Comparison of ENCODE assay signal across 9 mouse cellular contexts in the genomic region with DNA sequence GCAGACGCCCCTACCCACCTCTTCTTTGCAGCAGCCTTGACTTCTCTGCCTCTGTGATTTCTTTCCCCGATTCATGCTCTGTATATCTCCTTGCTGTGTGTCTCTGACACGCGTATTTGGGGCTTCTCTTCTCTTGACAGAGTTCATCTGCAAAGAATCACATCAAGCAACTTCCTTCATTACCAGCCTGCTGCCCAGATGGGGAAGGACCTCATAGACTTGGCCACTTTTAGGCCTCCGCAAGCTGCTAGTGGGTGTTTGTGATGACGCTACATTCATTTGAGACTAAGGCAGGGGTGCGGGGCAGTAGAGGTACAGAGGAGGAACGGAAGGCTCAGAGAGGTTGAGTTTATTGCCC. TPM values are rescaled to one million over a fixed set of nuclear protein-coding genes. Genes with fewer than 3 reads are reported as not detected.
DNase-seq lines count a peak whose midpoint lies in the region; ATAC-seq and TF ChIP-seq lines count a peak whose summit lies in the region.
"Had no signal": no experiment of that assay in that cellular context is flagged by ENCODE, and none has a peak within 500 bp of the region (broad histone marks: within the 10 kb centered on the region; RNA-seq: fewer than 3 reads in every experiment).

No protein-coding gene starts in this region.

- intact Hi-C loops in left cerebral cortex, adult 2 months (cut with DNase I), result no loop called here

- H3K27me3 ChIP-seq in spleen, adult 2 months (ENCODE audit: control insufficient read depth, insufficient read depth, low read length), result no peaks in the 10 kb centered on the region
- no peaks in the 10 kb centered on the region for H3K27me3 ChIP-seq in midbrain, embryonic 16.5 days (ENCODE audit: control insufficient read depth, insufficient read depth, low read depth, low read length)

- H3K4me2 ChIP-seq in midbrain, embryonic 16.5 days (ENCODE audit: low read length), result peak overlapping the region; percentile 86

- ATAC-seq in midbrain, embryonic 16.5 days, result peak; percentile 22; the same call in 1 of the 2 replicates
- ATAC-seq in granulocyte monocyte progenitor cell, adult 5-6 weeks (replicated peaks; ENCODE audit: poor library complexity, severe bottlenecking), result no peak

- TF ChIP-seq CTCF in spleen, adult 2 months (IDR thresholded peaks at IDR 0.05; ENCODE audit: extremely low read depth, insufficient read depth, insufficient read length, insufficient replicate concordance), result no peak
- no peak for TF ChIP-seq CTCF in left cerebral cortex, adult 2 months (IDR thresholded peaks at IDR 0.05)

- peaks cover 6% of the 10 kb centered on the region; the same call in 1 of the 2 replicates for H3K4me1 ChIP-seq in spleen, adult 2 months (ENCODE audit: control insufficient read depth, insufficient read depth, insufficient read length)
- H3K4me1 ChIP-seq in midbrain, embryonic 16.5 days (ENCODE audit: control insufficient read depth, insufficient read depth, low read length), result peaks cover 7% of the 10 kb centered on the region

- no peak for TF ChIP-seq POLR2A in spleen, adult 2 months (IDR thresholded peaks at IDR 0.05; ENCODE audit: low read depth, low read length)

- peak; percentile 12 for DNase-seq in cerebellum, adult 11-12 months
- DNase-seq in cerebellum, postnatal 4 days (ENCODE audit: low spot score in 2 of 2), result no peak
- no peak for DNase-seq in spleen, adult 2 months (ENCODE audit: low read depth in 1 of 2, low spot score in 2 of 2)
- DNase-seq in spleen, postnatal 14 days (ENCODE audit: low spot score in 2 of 2), result no peak
- peak; percentile 30 to 46 for DNase-seq in frontal cortex, postnatal 36 days (ENCODE audit: low spot score in 2 of 2)
- peak; percentile 25 to 31 for DNase-seq in left cerebral cortex, adult 2 months (ENCODE audit: extremely low spot score in 1 of 2, low spot score in 2 of 2)

- 37% methylated on average over 8 of the region's 8 CpGs for WGBS in spleen, adult 2 months
- whole genome bisulfite sequencing in midbrain, embryonic 16.5 days, result 25% methylated on average over 8 of the region's 8 CpGs

- H3K9me3 ChIP-seq in midbrain, embryonic 16.5 days (replicated peaks; ENCODE audit: control insufficient read depth, low read length, poor library complexity, severe bottlenecking), result no peaks in the 10 kb centered on the region

- H3K27ac ChIP-seq in spleen, adult 2 months (ENCODE audit: insufficient read depth, low read length), result peak overlapping the region; percentile 54; the same call in 1 of the 2 replicates
- peak overlapping the region; percentile 77 for H3K27ac ChIP-seq in left cerebral cortex, adult 2 months
- H3K27ac ChIP-seq in midbrain, embryonic 16.5 days (ENCODE audit: low read length), result peak overlapping the region; percentile 83

- H3K4me3 ChIP-seq in spleen, adult 2 months (ENCODE audit: extremely low read depth, insufficient read depth, insufficient read length), result peak overlapping the region; percentile 70
- peak overlapping the region; percentile 56 for H3K4me3 ChIP-seq in left cerebral cortex, adult 2 months
- peak overlapping the region; percentile 66 for H3K4me3 ChIP-seq in midbrain, embryonic 16.5 days (ENCODE audit: low read depth, low read length)

- H3K9ac ChIP-seq in midbrain, embryonic 16.5 days (ENCODE audit: low read depth, low read length), result peak overlapping the region; percentile 62

- H3K36me3 ChIP-seq in spleen, adult 2 months (ENCODE audit: control insufficient read depth, insufficient read depth, low read length), result peaks cover 9% of the 10 kb centered on the region
- H3K36me3 ChIP-seq in midbrain, embryonic 16.5 days (ENCODE audit: control insufficient read depth, insufficient read depth, low read length), result no peaks in the 10 kb centered on the region

RNA-seq across cellular contexts. Expression of a gene that starts 0.6 kb away (rescaled TPM):
- polyA plus RNA-seq in spleen, adult 2 months (2012; rRNA removed), result 12.6 and 13.3 TPM in 2 replicates
- 1 to 10 TPM; 4.0 to 5.8 TPM for total RNA-seq in left cerebral cortex, adult 2 months (2021)
- polyA plus RNA-seq in midbrain, embryonic 16.5 days (2015; fragmentation: Nextera tagmentation; extraction: Ambion mirVana), result 11.0 and 13.2 TPM in 2 replicates
- 12.5 and 28.4 TPM in 2 replicates for total RNA-seq in granulocyte monocyte progenitor cell, adult 5-6 weeks (2014; fragmentation: Nextera tagmentation)
- total RNA-seq in granulocyte monocyte progenitor cell, adult 5-6 weeks (2017), result 3.7 and 10.9 TPM in 2 replicates

RNA-seq across cellular contexts. Expression of a gene that starts 21.8 kb away (rescaled TPM):
- 2.5 and 12.7 TPM in 2 replicates for polyA plus RNA-seq in spleen, adult 2 months (2012; rRNA removed)
- total RNA-seq in left cerebral cortex, adult 2 months (2021), result under 1 TPM; 0.11 to 0.19 TPM
- polyA plus RNA-seq in midbrain, embryonic 16.5 days (2015; fragmentation: Nextera tagmentation; extraction: Ambion mirVana), result 0.34 and 0.57 TPM in 2 replicates
- 0.82 TPM in 1 of 2 replicates, not detected in the other for total RNA-seq in granulocyte monocyte progenitor cell, adult 5-6 weeks (2014; fragmentation: Nextera tagmentation)
- total RNA-seq in granulocyte monocyte progenitor cell, adult 5-6 weeks (2017), result 4.4 and 4.7 TPM in 2 replicates
- total RNA-seq: heart, adult 18-20 months had no signal

RNA-seq across cellular contexts. Expression of a gene that starts 25.5 kb away (rescaled TPM):
- polyA plus RNA-seq in spleen, adult 2 months (2012; rRNA removed), result 0.02 and 0.09 TPM in 2 replicates
- under 1 TPM; 0.45 to 0.75 TPM for total RNA-seq in left cerebral cortex, adult 2 months (2021)
- polyA plus RNA-seq in midbrain, embryonic 16.5 days (2015; fragmentation: Nextera tagmentation; extraction: Ambion mirVana), result 1.9 and 3.8 TPM in 2 replicates
- total RNA-seq in granulocyte monocyte progenitor cell, adult 5-6 weeks (2014; fragmentation: Nextera tagmentation), result not detected in 2 replicates
- not detected in 2 replicates for total RNA-seq in granulocyte monocyte progenitor cell, adult 5-6 weeks (2017)
- total RNA-seq: heart, adult 18-20 months had no signal

RNA-seq across cellular contexts. Expression of a gene that starts 38.5 kb away (rescaled TPM):
- polyA plus RNA-seq in spleen, adult 2 months (2012; rRNA removed), result not detected in 2 replicates
- not detected for total RNA-seq in left cerebral cortex, adult 2 months (2021)
- polyA plus RNA-seq in midbrain, embryonic 16.5 days (2015; fragmentation: Nextera tagmentation; extraction: Ambion mirVana), result not detected in 2 replicates
- total RNA-seq in granulocyte monocyte progenitor cell, adult 5-6 weeks (2014; fragmentation: Nextera tagmentation), result not detected in 2 replicates
- total RNA-seq in granulocyte monocyte progenitor cell, adult 5-6 weeks (2017), result not detected in 2 replicates
- total RNA-seq: heart, adult 18-20 months had no signal

RNA-seq across cellular contexts. Expression of a gene that starts 43.6 kb away (rescaled TPM):
- not detected in 2 replicates for polyA plus RNA-seq in spleen, adult 2 months (2012; rRNA removed)
- total RNA-seq in left cerebral cortex, adult 2 months (2021), result not detected
- not detected in 2 replicates for polyA plus RNA-seq in midbrain, embryonic 16.5 days (2015; fragmentation: Nextera tagmentation; extraction: Ambion mirVana)
- total RNA-seq in granulocyte monocyte progenitor cell, adult 5-6 weeks (2014; fragmentation: Nextera tagmentation), result not detected in 2 replicates
- not detected in 2 replicates for total RNA-seq in granulocyte monocyte progenitor cell, adult 5-6 weeks (2017)
- total RNA-seq: heart, adult 18-20 months had no signal

Comparison
In these comparisons a context has a peak if more than half of its experiments do, and no peak if none do; other contexts are left out.
1. DNase-seq: peak in cerebellum, adult 11-12 months (single experiment), frontal cortex, postnatal 36 days (2 of 2) and left cerebral cortex, adult 2 months (2 of 2); none in cerebellum, postnatal 4 days (0 of 2), spleen, adult 2 months (0 of 2) and spleen, postnatal 14 days (0 of 2).
2. Peak in every context shown above with its lines, with median percentiles within 50 percentile points of each other: H3K27ac ChIP-seq and H3K4me3 ChIP-seq.